Mouse (Mus musculus) E14TG2a.4 (cell line): ENCODE measurements at regions not wholly inside any gene's neighbourhood (a gene's known extent, or its start where the extent isn't known, plus 50 kb on each side); places are given as distances from the start of the nearest gene placed in this dataset.
"Not testable (repeated sequence)": the region's sequence is repeated elsewhere in the genome, so short reads cannot be mapped to it uniquely, and the experiment has no call there.

ENCODE experiments used
- H3K27me3 ChIP-seq: 2 replicates; pipeline ENCODE4 v1.6.1; 2014; ENCODE audit warnings: low read length, control low read depth; ENCODE audit not compliant: insufficient read depth
- H3K36me3 ChIP-seq: 2 replicates; pipeline ENCODE4 v1.6.1; 2014; ENCODE audit warnings: low read length, control low read depth; ENCODE audit not compliant: insufficient read depth
- H3K4me1 ChIP-seq: replicated peaks from 2 replicates; pipeline ENCODE4 v1.6.1; 2014; ENCODE audit warnings: low read depth, low read length, control low read depth
- H3K4me3 ChIP-seq: replicated peaks from 2 replicates; pipeline ENCODE4 v1.5.1; 2014; ENCODE audit warnings: mild to moderate bottlenecking, low read length
- H3K9me3 ChIP-seq: 2 replicates; pipeline ENCODE4 v1.6.1; 2014; ENCODE audit warnings: low read length, control low read depth
- CTCF ChIP-seq: conservative IDR thresholded peaks from 2 replicates; pipeline ENCODE4 v1.5.1; 2014; ENCODE audit warnings: low read length
- NANOG ChIP-seq: IDR thresholded peaks from 2 replicates; pipeline ENCODE4 v1.6.1; 2014; ENCODE audit warnings: borderline replicate concordance, low read length, mixed read lengths
- POU5F1 ChIP-seq: IDR thresholded peaks from 2 replicates; pipeline ENCODE4 v1.6.1; 2014; ENCODE audit warnings: low read length, borderline replicate concordance

DNA sequence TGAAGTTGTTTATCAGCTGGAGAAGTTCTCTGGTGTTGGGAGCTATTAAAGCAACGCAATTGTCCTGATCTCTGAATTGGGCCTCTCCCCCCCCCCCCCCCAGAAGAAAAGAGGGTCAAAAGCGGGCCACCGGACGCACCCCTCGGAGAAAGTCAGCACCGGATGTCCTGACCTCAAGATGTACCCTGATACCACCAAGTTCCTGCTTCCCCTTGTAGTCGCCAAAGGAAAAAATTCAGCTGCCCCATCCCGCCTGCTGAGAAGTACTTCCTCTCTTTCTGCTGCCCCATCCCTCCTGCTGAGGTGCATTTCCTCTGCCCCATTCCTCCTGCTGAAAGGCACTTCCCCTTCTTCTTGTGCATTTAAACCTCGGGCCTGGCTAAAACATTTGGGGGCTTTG lies 1191.1 kb upstream of the 1700008P02Rik start:
- not testable (repeated sequence) for H3K4me1 ChIP-seq, H3K27me3 ChIP-seq, H3K4me3 ChIP-seq
- H3K36me3 ChIP-seq = peaks cover 12% of the 10 kb centered on the region
- peaks cover 41% of the 10 kb centered on the region for H3K9me3 ChIP-seq

DNA sequence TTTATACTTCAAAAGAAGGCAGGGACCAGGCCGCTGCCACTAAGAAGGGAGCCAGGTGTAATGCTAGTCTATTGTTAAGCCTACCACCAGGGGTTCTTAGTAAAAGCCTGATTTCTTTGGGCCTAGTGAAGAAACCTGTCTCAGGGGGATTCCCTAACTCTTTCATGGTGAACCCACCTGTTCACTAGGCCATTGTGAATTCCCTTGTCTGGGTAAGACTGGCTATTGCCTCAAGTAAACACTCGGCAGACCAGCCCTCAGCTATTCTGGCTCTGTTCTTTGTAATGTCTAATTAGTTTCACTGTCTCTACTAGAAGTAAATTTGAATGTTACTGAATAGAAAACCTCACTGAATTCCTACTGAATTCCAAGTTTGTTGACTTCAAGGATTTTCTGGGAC lies 1184.9 kb upstream of the 1700008P02Rik start:
- peaks cover 18% of the 10 kb centered on the region for H3K9me3 ChIP-seq
- peak; percentile 53; the same call in 1 of the 2 replicates for TF ChIP-seq NANOG
- H3K4me3 ChIP-seq = not testable (repeated sequence)

DNA sequence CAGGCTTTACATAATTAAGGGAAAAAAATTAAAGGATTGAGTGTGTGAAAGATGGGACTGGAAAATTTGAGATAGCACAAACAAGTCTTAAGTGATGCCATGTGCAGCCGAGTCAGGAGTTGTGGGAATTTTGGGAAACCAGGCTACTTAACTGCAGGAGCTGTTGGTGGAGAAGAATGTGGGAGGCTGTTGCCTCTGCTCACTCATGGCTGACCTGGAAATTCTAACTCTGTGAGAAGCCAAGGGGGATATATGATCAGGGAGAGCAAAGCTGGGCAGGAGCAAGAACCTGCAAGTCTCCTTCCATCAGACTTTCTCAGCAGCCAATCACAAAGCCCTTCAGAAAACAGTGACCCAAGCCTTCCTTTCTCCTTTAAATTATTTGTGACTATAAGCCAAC lies 1184.0 kb upstream of the 1700008P02Rik start:
- Histone ChIP-seq H3K36me3 (peaks cover 6% of the 10 kb centered on the region), H3K9me3 (peaks cover 13% of the 10 kb centered on the region), H3K27me3 (no peaks in the 10 kb centered on the region), H3K4me3 (no peak overlapping the region), H3K4me1 (peaks cover 20% of the 10 kb centered on the region)
- TF ChIP-seq CTCF = no peak

More for the DNA sequence above, 1184.9 kb upstream of the 1700008P02Rik start:
- H3K27me3 ChIP-seq, H3K36me3 ChIP-seq: not testable (repeated sequence)
- peaks cover 20% of the 10 kb centered on the region for H3K4me1 ChIP-seq

DNA sequence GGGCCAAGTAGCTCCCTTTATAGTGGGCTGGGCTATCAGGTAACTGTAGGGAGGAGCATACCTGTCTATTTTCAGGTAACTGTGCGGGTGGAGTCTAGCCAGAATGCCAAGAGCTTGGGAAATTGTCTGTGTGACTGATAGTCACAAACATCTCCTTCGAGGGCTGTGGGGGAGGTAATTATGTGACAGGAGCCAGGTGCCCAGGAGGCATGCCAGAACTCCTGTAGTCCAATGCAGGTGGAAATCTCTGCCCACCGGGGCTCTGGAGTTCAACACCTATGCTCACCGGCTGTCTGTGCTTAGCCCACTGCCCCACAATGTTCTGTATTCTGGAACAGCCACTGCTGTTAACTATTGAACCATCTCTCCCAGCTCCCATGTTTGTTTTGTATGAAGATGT lies 1179.2 kb upstream of the 1700008P02Rik start:
- Histone ChIP-seq H3K36me3 (no peaks in the 10 kb centered on the region), H3K27me3 (no peaks in the 10 kb centered on the region), H3K9me3 (no peaks in the 10 kb centered on the region), H3K4me1 (peaks cover 12% of the 10 kb centered on the region), H3K4me3 (no peak overlapping the region)
- no peak for TF ChIP-seq NANOG
- no peak for TF ChIP-seq POU5F1
- TF ChIP-seq CTCF = no peak

DNA sequence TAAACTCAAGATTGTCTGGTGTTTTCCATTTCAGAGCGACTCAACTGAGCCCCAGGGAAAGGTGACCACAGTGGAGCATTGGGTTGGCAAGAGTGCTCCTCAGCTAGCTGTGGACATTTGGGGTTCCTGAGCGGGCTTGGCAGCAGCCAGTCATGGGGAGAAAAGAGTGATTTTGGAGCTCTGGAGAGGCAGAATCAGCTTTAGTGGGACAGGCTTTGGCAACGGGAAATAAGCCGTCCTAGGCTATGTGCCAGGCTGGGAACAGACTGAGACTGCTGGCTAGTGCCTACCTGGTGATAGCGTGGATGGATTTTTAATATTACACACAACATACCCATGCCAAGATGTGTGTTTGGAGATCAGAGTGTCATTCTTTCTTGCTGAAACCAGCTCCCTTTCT lies 1167.4 kb upstream of the 1700008P02Rik start:
- H3K4me1 ChIP-seq = no peaks in the 10 kb centered on the region
- peaks cover 23% of the 10 kb centered on the region for H3K9me3 ChIP-seq
- TF ChIP-seq CTCF (no peak), POU5F1 (no peak), NANOG (no peak)
- H3K4me3 ChIP-seq = no peak overlapping the region
- no peaks in the 10 kb centered on the region for H3K27me3 ChIP-seq
- H3K36me3 ChIP-seq = no peaks in the 10 kb centered on the region

DNA sequence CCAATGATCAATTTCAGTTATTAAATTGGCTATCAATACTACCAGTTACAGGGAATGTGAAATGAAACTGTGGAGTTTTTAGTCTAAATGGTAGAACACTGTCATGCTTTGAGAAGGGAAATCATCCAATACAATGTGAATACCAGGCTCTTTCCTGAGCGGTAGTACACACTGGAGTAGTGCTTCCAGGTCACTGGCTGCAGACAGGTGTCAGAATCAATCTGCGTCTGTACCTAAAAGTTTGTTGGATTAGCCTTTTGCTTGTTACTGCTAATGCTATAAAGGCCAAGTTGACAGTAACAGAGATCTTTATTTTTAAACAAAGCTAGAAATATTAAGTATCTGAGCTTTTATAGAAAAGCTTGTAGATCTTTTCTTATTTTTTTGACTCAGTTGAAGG lies 1164.9 kb upstream of the 1700008P02Rik start:
- TF ChIP-seq NANOG (no peak), CTCF (no peak), POU5F1 (no peak)
- no peaks in the 10 kb centered on the region for H3K4me1 ChIP-seq
- no peaks in the 10 kb centered on the region for H3K36me3 ChIP-seq
- no peak overlapping the region for H3K4me3 ChIP-seq
- H3K27me3 ChIP-seq = no peaks in the 10 kb centered on the region
- peaks cover 36% of the 10 kb centered on the region for H3K9me3 ChIP-seq

DNA sequence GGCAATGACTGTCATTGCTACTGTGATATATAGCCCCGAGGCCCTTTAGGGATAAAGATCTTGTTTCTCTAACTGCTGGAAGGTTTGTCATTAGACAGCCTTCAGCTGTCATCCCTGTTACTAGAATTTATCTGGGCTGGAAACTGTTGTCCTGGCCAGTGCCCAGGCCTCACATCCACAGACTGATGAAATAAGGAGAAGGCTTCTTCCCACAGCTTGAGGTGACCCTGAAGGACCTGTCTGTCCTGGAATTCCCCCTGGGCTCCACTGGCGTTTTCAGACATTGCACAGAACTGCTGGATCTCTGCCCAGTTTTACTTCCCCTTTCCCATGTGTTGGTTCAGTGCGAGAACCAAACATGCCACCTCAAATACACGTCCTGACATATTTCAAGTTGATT lies 1135.2 kb upstream of the 1700008P02Rik start:
- no peaks in the 10 kb centered on the region for H3K4me1 ChIP-seq
- no peak overlapping the region for H3K4me3 ChIP-seq
- H3K27me3 ChIP-seq = no peaks in the 10 kb centered on the region
- H3K36me3 ChIP-seq = no peaks in the 10 kb centered on the region
- no peaks in the 10 kb centered on the region for H3K9me3 ChIP-seq
- TF ChIP-seq POU5F1 = no peak
- no peak for TF ChIP-seq CTCF
- no peak for TF ChIP-seq NANOG

DNA sequence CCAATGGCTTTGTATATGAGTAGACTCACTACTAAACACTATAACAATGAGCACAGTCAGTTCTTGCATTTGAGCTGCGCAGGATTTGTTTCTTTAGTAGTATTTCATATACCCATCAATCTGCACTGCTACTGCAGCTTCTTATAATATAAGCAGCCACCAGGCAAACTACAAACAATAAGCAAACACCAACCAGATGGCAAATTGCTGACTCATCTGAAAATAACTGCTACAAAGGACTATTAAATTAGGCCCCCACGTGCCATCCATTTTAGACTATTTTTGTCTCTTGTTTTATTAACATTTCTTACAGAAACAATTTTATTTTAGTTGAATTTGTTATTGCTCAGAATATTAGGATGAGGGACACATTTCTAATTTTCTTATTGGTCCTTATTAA lies 1093.5 kb upstream of the 1700008P02Rik start:
- H3K4me1 ChIP-seq = no peaks in the 10 kb centered on the region
- H3K4me3 ChIP-seq = no peak overlapping the region
- H3K36me3 ChIP-seq = no peaks in the 10 kb centered on the region
- H3K9me3 ChIP-seq = peaks cover 4% of the 10 kb centered on the region; the same call in 1 of the 2 replicates
- no peak for TF ChIP-seq POU5F1
- TF ChIP-seq NANOG = no peak
- TF ChIP-seq CTCF = no peak
- no peaks in the 10 kb centered on the region for H3K27me3 ChIP-seq

DNA sequence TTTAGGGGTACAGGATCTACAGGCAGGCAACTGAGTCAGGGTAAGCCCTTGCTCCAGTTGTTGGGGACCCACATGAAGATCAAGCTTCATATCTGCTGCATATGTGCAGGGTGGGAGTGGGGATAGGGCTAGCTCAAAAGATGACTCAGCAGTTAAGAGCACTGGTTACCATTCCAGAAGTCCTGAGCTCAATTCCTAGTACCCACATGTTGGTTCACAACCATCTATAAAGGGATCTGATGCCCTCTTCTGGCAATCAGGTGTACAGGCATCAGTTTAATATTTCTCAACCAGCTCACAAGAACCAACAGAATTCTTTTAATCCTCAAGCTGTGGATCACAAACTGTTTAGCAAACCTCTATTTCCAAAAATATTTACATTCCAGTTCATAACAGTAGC lies 1092.9 kb upstream of the 1700008P02Rik start:
- no peaks in the 10 kb centered on the region for H3K27me3 ChIP-seq
- TF ChIP-seq POU5F1 = no peak

DNA sequence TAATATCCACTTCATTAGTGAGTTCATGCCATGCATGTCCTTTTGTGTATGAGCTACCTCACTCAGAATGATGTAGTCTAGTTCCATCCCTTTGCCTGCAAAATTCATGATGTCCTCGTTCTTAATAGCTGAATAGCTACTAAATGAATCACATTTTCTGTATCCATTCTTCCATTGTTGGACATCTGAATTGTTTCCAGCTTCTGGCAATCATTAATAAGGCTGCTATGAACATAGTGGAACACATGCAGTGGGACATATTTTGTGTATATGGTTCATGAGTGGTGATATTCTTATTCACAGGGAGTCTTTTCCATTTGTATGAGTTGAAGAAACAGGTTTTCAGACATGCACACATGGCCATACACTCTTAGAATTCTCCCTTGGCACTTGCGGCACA lies 1092.2 kb upstream of the 1700008P02Rik start:
- H3K9me3 ChIP-seq = peaks cover 4% of the 10 kb centered on the region; the same call in 1 of the 2 replicates
- no peak overlapping the region for H3K4me3 ChIP-seq
- TF ChIP-seq NANOG = no peak
- no peak for TF ChIP-seq POU5F1
- no peak for TF ChIP-seq CTCF
- no peaks in the 10 kb centered on the region for H3K36me3 ChIP-seq
- H3K4me1 ChIP-seq = no peaks in the 10 kb centered on the region
- no peaks in the 10 kb centered on the region for H3K27me3 ChIP-seq

More for the DNA sequence above, 1092.9 kb upstream of the 1700008P02Rik start:
- H3K36me3 ChIP-seq = no peaks in the 10 kb centered on the region
- peaks cover 4% of the 10 kb centered on the region; the same call in 1 of the 2 replicates for H3K9me3 ChIP-seq
- no peak overlapping the region for H3K4me3 ChIP-seq
- H3K4me1 ChIP-seq = no peaks in the 10 kb centered on the region
